Comparison of ENCODE assay signal across 31 mouse cellular contexts in the genomic region with DNA sequence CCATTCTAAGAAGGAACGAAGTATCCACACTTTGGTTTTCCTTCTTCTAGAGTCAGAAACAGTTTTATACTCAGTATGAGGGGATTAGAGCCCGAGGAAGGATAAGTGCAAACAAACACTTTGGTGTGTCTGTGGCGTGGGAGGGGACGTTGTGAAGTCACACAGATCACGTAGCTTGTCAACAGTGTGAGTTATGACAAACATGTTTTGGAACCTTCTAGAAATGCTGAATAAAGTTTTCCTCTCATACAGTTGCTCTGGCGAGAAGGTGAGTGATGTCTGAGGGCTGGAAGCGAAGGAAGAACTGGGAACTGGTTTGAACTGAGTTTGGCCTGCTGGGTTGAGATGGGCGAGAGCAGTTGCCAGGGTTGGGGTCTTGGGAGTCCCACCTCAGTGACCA. TPM values are rescaled to one million over a fixed set of nuclear protein-coding genes. Genes with fewer than 3 reads are reported as not detected.
"Had no signal": no experiment of that assay in that cellular context is flagged by ENCODE, and none has a peak within 500 bp of the region (broad histone marks: within the 10 kb centered on the region; RNA-seq: fewer than 3 reads in every experiment).

No protein-coding gene starts in this region.

- H3K4me1 ChIP-seq: liver, embryonic 13.5 days; liver, embryonic 15.5 days had no signal

- H3K4me3 ChIP-seq: limb, embryonic 10.5 days; limb, embryonic 12.5 days; limb, embryonic 13.5 days; limb, embryonic 15.5 days; liver, embryonic 12.5 days; liver, embryonic 13.5 days; liver, embryonic 15.5 days; lung, embryonic 15.5 days; megakaryocyte, embryonic 14.5 days; midbrain, embryonic 10.5 days; midbrain, embryonic 12.5 days; midbrain, embryonic 13.5 days; midbrain, embryonic 15.5 days; myocyte had no signal

- ATAC-seq: liver, embryonic 12.5 days; liver, postnatal 0 days; lung, postnatal 0 days; midbrain, embryonic 13.5 days; midbrain, embryonic 15.5 days; midbrain, embryonic 16.5 days had no signal

- H3K9me3 ChIP-seq: limb, embryonic 10.5 days; limb, embryonic 12.5 days; limb, embryonic 13.5 days; limb, embryonic 15.5 days; liver, embryonic 12.5 days; liver, embryonic 13.5 days; liver, embryonic 15.5 days; lung, embryonic 15.5 days; megakaryocyte, embryonic 14.5 days; midbrain, embryonic 10.5 days; midbrain, embryonic 12.5 days; midbrain, embryonic 13.5 days; midbrain, embryonic 15.5 days had no signal

- H3K4me2 ChIP-seq: limb, embryonic 12.5 days; limb, embryonic 13.5 days; limb, embryonic 15.5 days; liver, embryonic 11.5 days; liver, embryonic 12.5 days; liver, embryonic 13.5 days; liver, embryonic 15.5 days; lung, embryonic 14.5 days; lung, embryonic 15.5 days; midbrain, embryonic 11.5 days; midbrain, embryonic 12.5 days; midbrain, embryonic 13.5 days; midbrain, embryonic 15.5 days had no signal

- H3K36me3 ChIP-seq: limb, embryonic 10.5 days; limb, embryonic 12.5 days; limb, embryonic 13.5 days; limb, embryonic 15.5 days; liver, embryonic 12.5 days; liver, embryonic 13.5 days; liver, embryonic 15.5 days; lung, embryonic 15.5 days; midbrain, embryonic 10.5 days; midbrain, embryonic 12.5 days; midbrain, embryonic 13.5 days; midbrain, embryonic 15.5 days had no signal

- H3K27ac ChIP-seq: limb, embryonic 10.5 days; limb, embryonic 12.5 days; limb, embryonic 13.5 days; limb, embryonic 15.5 days; liver, embryonic 12.5 days; liver, embryonic 13.5 days; liver, embryonic 14.5 days; liver, embryonic 15.5 days; lung, embryonic 15.5 days; macrophage; midbrain, embryonic 10.5 days; midbrain, embryonic 12.5 days; midbrain, embryonic 13.5 days; midbrain, embryonic 15.5 days had no signal

- DNase-seq: left cerebral cortex, postnatal 4 days; liver; liver, embryonic 13.5 days; liver, postnatal 0 days; lung, adult 18-20 months; lung, adult 2 months; lung, embryonic 14.5 days; lung, postnatal 10 days; lung, postnatal 14 days; lung, postnatal 36 days; lung, postnatal 4 days; midbrain, embryonic 14.5 days had no signal

- H3K27me3 ChIP-seq: lung, embryonic 15.5 days had no signal

- H3K9ac ChIP-seq: limb, embryonic 12.5 days; limb, embryonic 13.5 days; limb, embryonic 15.5 days; liver, embryonic 12.5 days; liver, embryonic 13.5 days; liver, embryonic 14.5 days; liver, embryonic 15.5 days; liver, postnatal 0 days; lung, embryonic 14.5 days; lung, embryonic 15.5 days; midbrain, embryonic 12.5 days; midbrain, embryonic 13.5 days; midbrain, embryonic 15.5 days had no signal

RNA-seq across cellular contexts. Expression of a gene that starts 4.5 kb away (rescaled TPM):
- polyA plus RNA-seq: myocyte had no signal
